Mouse (Mus musculus) adipocyte (in vitro differentiated cells): Measurements from ENCODE around the gene Nes.

ENCODE experiments used
- DNase-seq: peaks from one replicate; pipeline ENCODE4 v3.0.0-alpha.2; 2016; ENCODE audit warnings: low spot score

The Nes gene

DNA sequence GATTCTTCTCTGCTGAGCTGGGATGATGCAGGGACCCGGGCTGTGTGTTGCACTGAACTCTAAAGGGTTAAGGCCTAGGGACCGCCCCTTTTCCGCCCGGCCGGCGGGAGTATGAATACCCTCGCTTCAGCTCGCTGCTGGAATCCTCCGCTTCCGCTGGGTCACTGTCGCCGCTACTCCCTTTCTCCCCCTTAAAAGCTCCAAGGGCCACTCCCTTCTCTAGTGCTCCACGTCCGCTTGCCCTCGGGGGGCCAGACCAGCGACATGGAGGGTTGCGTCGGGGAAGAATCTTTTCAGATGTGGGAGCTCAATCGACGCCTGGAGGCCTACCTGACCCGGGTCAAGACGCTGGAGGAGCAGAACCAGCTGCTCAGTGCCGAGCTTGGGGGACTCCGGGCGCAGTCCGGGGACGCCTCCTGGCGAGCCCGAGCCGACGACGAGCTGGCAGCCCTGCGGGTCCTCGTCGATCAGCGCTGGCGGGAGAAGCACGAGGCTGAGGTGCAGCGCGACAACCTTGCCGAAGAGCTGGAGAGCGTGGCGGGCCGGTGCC lies at the start of gene Nes:
Gene Nes (plus strand): TSS at position 140 of the 550 bp plus-strand sequence.
- no peak for DNase-seq

DNA sequence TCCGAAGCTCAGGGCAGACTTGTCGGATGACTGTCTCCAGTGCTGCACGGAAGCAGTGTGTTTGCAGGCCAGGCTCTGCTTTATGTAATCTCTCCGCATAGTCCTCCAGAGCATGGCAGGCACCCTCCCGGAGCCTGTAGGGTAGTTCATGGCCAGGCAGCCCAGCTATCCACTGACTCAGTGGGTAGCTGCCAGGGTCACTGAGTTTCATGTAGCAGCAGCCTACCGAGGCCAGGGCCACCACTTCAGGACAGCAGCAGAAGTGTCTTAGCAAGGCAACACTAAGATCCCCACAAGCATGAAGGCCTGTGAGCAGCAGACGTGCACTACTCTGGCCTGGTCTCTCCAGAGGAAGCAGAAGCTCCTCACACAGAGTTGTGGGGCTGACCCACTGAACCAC lies 45.9 kb upstream of the Nes start:
- no peak for DNase-seq

DNA sequence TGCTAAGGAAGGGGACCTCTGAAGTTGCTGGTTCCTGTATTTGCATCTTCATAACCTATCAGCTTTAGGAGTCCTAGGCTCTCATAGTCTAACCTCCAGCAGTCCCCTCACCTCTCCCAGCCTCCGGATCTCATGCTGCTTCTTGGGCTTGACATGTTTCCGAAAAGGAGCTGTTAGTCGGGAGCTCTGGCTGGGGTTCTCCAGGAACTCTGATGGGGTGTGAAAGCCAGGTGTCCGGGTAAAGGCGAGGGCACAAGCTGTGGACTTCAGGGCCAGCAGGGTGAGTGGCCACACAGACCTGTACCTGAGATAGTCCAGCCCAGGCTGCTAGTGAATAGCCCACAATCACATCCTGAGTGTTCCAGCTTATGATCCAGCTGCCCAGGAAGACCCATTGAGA lies 43.4 kb upstream of the Nes start:
- DNase-seq: no peak

GRCm38 (mm10) chr3:87929341-87930077 lies 41.4 kb upstream of the Nes start:
- no peak for DNase-seq

DNA sequence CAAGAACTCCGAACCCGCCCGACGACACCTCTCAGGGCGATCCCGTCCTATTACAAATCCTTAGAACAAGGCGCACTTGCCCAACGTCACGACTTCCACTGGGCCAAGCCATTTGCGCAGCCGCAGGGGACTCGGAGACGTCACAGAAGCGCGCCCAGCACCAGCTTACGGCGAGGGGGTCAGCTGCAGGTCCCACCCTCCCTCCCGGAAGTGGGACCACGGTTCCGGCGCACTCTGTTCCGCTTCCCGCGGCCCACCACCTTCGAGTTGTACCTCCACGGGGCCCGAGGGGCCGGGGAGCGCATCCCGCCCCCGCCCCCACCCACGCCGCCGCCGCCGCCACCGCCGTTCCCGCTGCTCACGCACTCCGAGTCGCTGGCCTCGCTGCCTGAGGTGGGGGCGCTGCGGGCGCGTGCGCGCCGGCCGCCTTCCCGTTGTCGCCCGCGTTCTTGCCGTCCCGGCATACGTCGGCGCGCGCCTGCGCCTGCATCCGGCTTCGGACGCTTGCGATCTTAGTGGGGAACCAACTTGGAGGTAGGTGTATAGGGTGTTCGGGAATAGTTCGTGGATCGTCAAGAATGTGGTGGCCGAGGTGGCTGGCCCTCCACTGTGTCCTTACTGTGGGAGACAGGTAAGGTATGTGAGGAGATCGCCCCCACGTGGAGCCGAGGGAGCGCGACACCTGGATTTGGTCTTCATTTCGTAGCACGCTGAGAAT lies 40.6 kb upstream of the Nes start, which contains the start of the genes Isg20l2 and Rrnad1:
Gene Isg20l2 (plus strand): TSS at position 237 of the 718 bp plus-strand sequence.
Gene Rrnad1 (minus strand): TSS at position 640 of the 718 bp plus-strand sequence.
- DNase-seq: peak; percentile 97

- DNase-seq: no peak
Measured at GRCm38 (mm10) chr3:87934026-87934425, 36.9 kb upstream of the Nes start.

DNA sequence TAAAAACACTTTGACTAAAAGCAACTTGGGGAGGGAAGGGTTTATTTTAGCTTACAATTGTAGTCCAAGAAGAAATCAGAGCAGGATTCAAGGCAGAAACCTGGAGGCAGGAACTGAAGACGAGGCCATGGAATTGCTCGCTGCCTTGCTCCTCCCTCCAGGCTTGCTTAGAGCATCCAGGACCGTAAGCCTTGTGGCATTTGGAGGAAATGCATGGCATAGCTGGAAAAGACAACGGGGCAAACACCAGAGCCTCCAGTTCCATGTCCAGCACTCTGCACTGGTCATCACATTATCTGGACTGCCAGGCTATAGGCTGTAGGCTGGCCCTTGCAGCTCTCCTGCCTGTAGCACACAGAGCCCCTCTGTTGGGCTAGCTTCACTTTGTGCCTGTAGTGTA lies 36.4 kb upstream of the Nes start:
- DNase-seq: no peak

DNA sequence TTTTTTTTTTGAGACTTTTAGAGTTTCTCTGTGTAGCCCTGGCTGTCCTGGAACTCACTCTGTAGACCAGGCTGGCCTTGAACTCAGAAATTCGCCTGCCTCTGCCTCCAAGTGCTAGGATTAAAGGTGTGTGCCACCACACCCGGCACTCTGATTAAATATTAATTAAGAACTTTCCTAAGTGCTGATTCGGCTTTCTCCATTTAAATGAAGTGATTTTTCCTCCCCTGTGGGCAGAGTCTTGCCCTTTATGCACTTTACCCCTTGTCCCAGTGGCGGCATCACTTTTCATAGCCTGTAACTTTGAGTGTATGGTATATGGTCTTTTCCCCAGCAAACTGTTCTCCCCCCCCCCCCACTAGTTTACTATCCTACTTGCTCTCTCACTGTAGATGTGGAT lies 35.7 kb upstream of the Nes start:
- DNase-seq: no peak

DNA sequence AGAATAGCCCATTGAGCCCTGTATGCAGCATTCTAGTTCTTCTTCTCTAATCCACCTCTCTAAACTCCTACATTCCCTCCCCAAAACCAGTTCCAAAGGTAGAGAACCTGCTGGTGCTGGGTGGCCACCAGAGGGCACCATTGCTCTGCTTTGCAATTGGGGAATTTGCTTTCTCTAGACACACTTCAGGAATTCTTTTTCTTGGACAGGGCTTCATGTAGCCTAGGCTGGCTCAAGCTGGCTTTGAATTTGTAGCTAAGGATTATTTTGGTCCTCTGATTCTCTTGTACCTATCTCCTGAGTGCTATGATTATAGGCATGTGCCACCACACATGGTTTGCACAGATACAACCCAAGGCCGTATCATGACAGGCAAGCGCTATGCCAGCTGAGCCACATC lies 35.1 kb upstream of the Nes start:
- peak; percentile 85 for DNase-seq

GRCm38 (mm10) chr3:87940611-87941010 lies 30.3 kb upstream of the Nes start:
- DNase-seq: no peak

- DNase-seq: peak; percentile 63
Measured at GRCm38 (mm10) chr3:87942471-87942870, 28.4 kb upstream of the Nes start.

DNA sequence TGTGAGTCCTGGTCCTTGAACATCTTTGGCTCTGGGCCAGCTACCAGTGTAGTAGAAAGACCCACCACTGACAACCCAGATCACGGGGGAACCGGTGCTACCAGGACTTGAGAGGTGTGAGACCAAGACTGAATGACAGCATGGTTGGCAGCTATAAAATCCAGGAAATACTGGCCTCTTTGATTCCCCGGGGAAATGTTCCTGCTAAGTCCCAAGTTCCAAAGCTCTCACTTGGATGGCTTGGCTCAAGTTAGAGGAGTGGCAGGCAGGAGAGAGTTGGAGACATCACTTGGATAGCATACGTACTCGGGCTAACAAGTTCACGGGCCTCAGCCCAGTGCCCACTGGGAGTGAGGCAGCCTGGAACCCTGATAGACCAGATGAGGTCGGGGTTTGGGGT lies 27.3 kb upstream of the Nes start:
- peak; percentile 39 for DNase-seq

GRCm38 (mm10) chr3:87944838-87945600 lies 25.9 kb upstream of the Nes start:
- DNase-seq: no peak

DNA sequence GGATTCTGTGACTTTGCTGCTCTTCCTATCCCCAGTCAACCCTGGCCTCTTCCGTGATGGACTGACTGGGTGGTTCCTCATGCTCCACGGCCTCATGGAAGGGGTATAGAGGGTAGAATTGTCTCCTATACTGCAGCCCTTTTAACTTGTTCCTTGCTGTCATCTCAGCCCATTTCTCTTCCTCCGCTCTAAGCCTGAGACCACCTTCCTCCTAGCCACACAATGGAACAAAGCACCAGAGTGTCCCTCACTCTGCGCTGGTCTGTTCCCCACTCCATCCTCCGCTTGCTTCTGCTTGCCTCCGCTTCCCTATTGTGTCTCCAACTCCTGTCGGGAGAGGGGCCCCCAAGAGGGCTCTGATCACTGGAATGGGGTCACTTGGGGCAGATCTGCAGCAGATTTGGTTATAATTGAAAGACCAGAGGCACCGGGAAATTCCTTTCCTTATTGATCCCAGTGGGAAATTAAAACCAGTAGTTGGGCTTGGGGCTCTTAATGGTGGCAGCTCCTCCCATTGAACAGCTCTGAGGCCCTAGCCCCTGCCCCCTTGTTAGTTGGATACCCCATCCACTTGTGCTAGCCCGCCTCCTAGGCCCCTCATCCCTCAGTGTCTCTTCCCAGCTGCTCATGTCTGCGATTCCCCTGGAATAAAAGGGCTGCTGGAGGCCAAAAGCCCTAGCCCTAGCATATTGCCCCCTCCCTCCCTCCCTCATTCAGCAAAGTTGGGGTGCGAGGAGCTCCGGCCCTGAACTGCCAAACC lies 24.9 kb upstream of the Nes start:
- no peak for DNase-seq

DNA sequence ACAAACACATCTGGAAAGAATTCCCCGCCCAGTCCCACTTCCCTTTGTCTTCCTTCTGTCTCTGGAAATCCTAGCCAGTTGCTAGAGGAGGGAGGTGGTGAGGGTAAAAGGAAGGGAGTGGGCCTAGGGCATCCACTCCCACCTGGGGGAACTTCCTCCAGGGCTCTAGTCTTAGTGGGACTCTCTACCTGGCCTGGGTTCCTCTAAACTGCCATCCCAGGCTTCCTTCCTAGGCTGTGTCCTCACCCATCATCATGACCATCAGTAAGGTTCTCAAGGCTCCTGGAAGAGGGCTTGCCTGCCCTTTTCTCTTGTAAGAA lies 24.4 kb upstream of the Nes start:
- DNase-seq: no peak

GRCm38 (mm10) chr3:87947056-87947810 lies 23.6 kb upstream of the Nes start:
- DNase-seq: no peak

- DNase-seq: no peak
Measured at GRCm38 (mm10) chr3:87947811-87948199, 23.1 kb upstream of the Nes start.

GRCm38 (mm10) chr3:87948378-87949265 lies 22.3 kb upstream of the Nes start, which contains the start of gene Crabp2:
Crabp2 (plus strand) TSS chr3:87948666.
- DNase-seq: no peak

DNA sequence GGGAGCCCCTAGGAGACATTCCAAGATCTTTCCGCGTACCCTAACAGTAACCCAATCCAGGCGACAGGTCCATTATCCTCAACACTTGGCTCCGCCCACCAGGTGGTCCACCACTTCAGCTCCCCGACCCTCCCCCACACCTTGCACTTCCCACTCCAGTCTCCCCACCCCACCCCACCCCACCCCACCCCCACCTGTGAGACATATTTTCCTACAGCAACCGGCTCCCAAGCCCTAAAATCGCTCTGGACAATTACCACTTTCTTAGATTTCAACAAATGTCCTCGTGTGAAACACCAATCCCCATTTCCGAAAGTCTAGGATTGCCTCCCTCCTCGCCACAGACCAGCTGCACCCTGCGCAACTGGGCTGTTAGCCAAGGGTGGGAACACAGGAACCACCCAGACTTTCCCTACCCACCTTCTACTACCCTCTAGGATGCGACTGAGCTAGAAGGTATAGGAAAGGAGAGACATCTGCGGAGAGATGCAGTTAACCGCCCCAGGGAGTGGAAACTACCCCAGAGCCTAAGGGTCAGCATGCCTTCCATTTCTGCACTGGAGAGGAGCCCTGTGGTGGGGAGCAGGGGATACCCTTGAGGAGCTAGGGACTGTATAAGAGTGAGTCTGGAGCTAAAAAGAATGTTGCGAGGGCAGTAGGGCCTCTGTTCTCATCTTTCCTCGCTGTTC lies 21.5 kb upstream of the Nes start:
- no peak for DNase-seq
